Mouse (Mus musculus) midbrain, postnatal 0 days (tissue): ENCODE measurements around the gene Fam129b. TPM values are rescaled to one million over a fixed set of nuclear protein-coding genes. Genes with fewer than 3 reads are reported as not detected.

ENCODE experiments used
- ATAC-seq: fragments of 200-750 bp; cut with Nextera tagmentation; 2 replicates; pipeline ENCODE4 v1.8.0; 2017; ENCODE audit warnings: moderate number of reproducible peaks, mild to moderate bottlenecking, moderate TSS enrichment, moderate library complexity; ENCODE audit not compliant: low FRiP score
- DNase-seq: peaks from one replicate; pipeline ENCODE4 v3.0.0-alpha.2; 2015; ENCODE audit warnings: low spot score
- H3K27ac ChIP-seq: fragments of 300-500 bp; sonication (generic); 2 replicates; pipeline ENCODE4 v1.5.1; 2014; ENCODE audit warnings: low read depth, mild to moderate bottlenecking, low read length, mixed read lengths
- H3K27me3 ChIP-seq: fragments of 300-500 bp; sonication (generic); 2 replicates; pipeline ENCODE4 v1.6.1; 2014; ENCODE audit warnings: low read length, control low read depth, mixed read lengths; ENCODE audit not compliant: insufficient read depth
- H3K36me3 ChIP-seq: fragments of 300-500 bp; sonication (generic); 2 replicates; pipeline ENCODE4 v1.6.1; 2014; ENCODE audit warnings: low read length, control low read depth, mixed read lengths; ENCODE audit not compliant: insufficient read depth
- H3K4me1 ChIP-seq: fragments of 300-500 bp; sonication (generic); 2 replicates; pipeline ENCODE4 v1.6.1; 2014; ENCODE audit warnings: mild to moderate bottlenecking, control low read depth, antibody characterized with exemption, low read length, mixed read lengths; ENCODE audit not compliant: insufficient read depth
- H3K4me2 ChIP-seq: fragments of 300-500 bp; sonication (generic); 2 replicates; pipeline ENCODE4 v1.6.1; 2014; ENCODE audit warnings: low read depth, mild to moderate bottlenecking, low read length, mixed read lengths; ENCODE audit not compliant: poor library complexity, severe bottlenecking
- H3K4me3 ChIP-seq: fragments of 300-500 bp; sonication (generic); 2 replicates; pipeline ENCODE4 v1.5.1; 2014; ENCODE audit warnings: low read depth, mild to moderate bottlenecking, low read length, moderate library complexity
- H3K9ac ChIP-seq: fragments of 300-500 bp; sonication (generic); replicated peaks from 2 replicates; pipeline ENCODE4 v1.6.1; 2014; ENCODE audit warnings: mild to moderate bottlenecking, low read length, moderate library complexity, mixed read lengths; ENCODE audit not compliant: poor library complexity, severe bottlenecking
- H3K9me3 ChIP-seq: fragments of 300-500 bp; sonication (generic); 2 replicates; pipeline ENCODE4 v1.6.1; 2016; ENCODE audit warnings: low read length, control low read depth
- CTCF ChIP-seq: IDR thresholded peaks from 2 replicates; pipeline ENCODE4 v1.5.1; 2016; ENCODE audit warnings: antibody characterized with exemption, mild to moderate bottlenecking
- WGBS: fragments of 180-500 bp; shearing (Covaris S2); extraction: QIAGEN DNeasy Blood & Tissue Kit; methylation state at CpG from one replicate; pipeline ENCODE4 v1.1.7; 2014; 5-methylcytosine and 5-hydroxymethylcytosine counted together
- polyA plus RNA-seq: library from polyadenylated mRNA; unstranded; fragments of >200 nt; fragmentation: Nextera tagmentation; extraction: Ambion mirVana; gene quantifications from 2 replicates; pipeline ENCODE4 v1.2.1, GENCODE M21; 2015
- total RNA-seq: library from RNA; depleted of rRNA; stranded (reverse); fragments of >200 nt; gene quantifications from 2 replicates; pipeline ENCODE4 v1.2.3, GENCODE M21; 2014

Gene Fam129b
- total and polyA plus RNA-seq, 2 experiments from 2014 or later = 17.7 to 39.5 TPM

DNA sequence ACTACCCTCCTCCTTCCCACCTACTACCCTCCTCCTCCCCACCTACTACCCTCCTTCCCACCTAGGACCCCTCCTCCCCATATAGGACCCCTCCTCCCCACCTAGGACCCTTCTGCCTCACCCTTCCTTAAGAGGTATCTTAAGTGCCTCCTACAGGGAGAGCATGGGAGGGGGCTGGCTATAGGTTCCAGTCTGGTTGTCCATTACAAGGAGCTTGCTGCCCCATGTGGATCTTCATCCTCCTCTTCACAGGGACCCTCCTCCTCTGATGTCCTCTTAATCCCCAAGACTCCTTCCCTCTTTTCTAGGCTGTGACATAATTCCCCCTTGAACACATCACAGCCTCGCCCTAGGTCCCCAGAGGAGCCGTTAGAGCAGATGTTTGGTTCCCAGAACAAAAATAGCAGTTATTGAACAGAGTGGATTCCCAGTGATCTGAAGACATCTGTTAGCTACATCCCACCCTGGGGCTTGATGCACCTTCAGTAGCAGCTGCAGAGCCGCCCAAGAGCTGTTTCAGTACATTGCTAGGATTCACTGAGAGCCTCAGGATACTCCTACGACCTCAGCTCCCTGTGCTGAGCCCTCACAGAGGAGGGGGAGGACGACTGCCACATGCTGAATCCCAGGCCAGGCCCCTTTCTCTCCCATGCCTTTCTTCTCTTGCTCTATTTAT, 20.0 kb upstream of the Fam129b start:
- TF ChIP-seq CTCF = no peak
- no peak overlapping the region for H3K4me3 ChIP-seq
- H3K9ac ChIP-seq = no peak overlapping the region
- H3K36me3 ChIP-seq = no peaks in the 10 kb centered on the region
- no peaks in the 10 kb centered on the region for H3K27me3 ChIP-seq
- no peak overlapping the region for H3K27ac ChIP-seq
- no peak overlapping the region for H3K4me2 ChIP-seq
- ATAC-seq (no peak), DNase-seq (no peak)
- WGBS = 50% methylated on average over 5 of the region's 5 CpGs
- no peaks in the 10 kb centered on the region for H3K4me1 ChIP-seq
- H3K9me3 ChIP-seq = no peaks in the 10 kb centered on the region

DNA sequence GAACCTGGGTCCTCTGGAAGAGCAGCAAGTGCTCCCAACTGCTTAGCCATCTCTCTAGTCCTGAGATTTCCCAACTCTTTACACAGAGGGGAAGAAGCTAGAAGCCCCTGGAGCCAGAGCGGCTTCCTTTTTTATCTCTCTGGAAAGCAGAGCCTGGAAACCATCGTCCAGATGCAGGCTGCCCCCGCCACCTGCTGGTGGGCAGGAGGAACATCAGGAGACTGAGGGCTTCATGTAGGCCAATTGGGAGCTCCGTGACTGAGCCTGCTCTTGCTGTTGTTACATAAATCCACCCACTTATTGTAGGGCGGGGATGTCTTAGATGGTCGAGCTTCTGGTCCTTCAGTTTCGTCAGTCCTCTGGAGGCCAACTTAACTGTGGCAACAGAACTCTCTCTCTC, 18.3 kb upstream of the Fam129b start:
- Histone ChIP-seq H3K4me1 (no peaks in the 10 kb centered on the region), H3K36me3 (no peaks in the 10 kb centered on the region), H3K27ac (no peak overlapping the region), H3K9me3 (no peaks in the 10 kb centered on the region), H3K9ac (no peak overlapping the region), H3K27me3 (no peaks in the 10 kb centered on the region), H3K4me3 (no peak overlapping the region), H3K4me2 (no peak overlapping the region)
- 0% methylated on average over 7 of the region's 7 CpGs for WGBS
- peak; percentile 59 for ATAC-seq
- TF ChIP-seq CTCF = peak; percentile 97
- DNase-seq = peak; percentile 87

DNA sequence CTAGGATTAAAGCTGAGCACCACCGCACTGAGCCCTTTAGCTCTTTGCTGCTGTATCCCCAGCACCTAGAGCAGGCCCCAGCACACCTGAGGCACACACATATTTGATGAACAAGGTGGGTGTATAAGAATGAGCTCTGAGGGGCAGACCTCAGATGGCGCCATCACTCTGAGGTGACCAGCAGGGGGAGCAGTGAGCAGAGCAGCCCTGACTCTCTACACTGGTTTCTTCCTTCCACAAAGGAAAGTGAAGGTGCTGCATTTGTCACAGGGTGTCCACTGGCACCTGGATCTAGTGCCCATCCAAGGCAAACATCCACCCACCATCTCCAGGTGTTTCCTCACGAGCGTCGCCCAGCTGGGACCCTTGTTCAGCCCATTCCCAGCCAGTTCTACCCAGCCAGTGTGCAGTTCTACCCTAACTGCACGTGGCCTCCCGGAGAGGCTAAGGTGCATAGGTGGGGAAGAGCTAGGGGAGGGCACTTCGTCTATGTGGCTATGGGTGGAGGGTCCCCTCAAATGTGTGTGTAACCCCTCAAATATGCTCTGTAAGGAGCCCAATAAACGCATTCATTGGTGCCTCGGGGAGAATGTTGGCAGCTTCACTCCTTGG, 16.8 kb upstream of the Fam129b start:
- peak; percentile 64 for DNase-seq
- Histone ChIP-seq H3K27me3 (no peaks in the 10 kb centered on the region), H3K27ac (no peak overlapping the region), H3K4me1 (no peaks in the 10 kb centered on the region), H3K36me3 (no peaks in the 10 kb centered on the region), H3K9ac (no peak overlapping the region), H3K4me2 (no peak overlapping the region), H3K4me3 (no peak overlapping the region), H3K9me3 (no peaks in the 10 kb centered on the region)
- 48% methylated on average over 10 of the region's 10 CpGs for WGBS
- peak; percentile 87 for TF ChIP-seq CTCF
- ATAC-seq = no peak

DNA sequence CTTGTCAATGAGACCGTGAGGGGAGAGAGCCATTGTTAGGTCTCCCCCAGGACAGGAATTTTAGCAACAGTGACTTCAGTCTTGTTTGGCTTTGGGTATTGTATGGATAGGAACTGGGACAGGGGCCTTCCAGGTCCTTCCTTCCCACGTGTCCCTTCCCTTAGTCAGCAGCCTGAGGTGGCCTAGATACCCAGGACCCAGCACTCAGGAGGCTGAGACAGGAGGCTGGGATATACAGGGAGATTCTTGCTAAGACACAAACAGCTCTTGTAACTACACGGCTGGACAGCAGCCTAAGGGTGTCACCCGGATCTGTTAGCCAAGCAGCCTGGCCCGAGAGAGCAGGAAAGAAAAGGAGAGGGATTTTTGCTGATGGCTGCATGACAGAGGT, 16.3 kb upstream of the Fam129b start:
- Histone ChIP-seq H3K27ac (no peak overlapping the region), H3K9me3 (no peaks in the 10 kb centered on the region), H3K4me3 (no peak overlapping the region), H3K4me2 (no peak overlapping the region), H3K4me1 (no peaks in the 10 kb centered on the region), H3K36me3 (no peaks in the 10 kb centered on the region), H3K27me3 (no peaks in the 10 kb centered on the region), H3K9ac (no peak overlapping the region)
- no peak for TF ChIP-seq CTCF
- ATAC-seq (no peak), DNase-seq (no peak)
- 84% methylated on average over 5 of the region's 5 CpGs for WGBS

DNA sequence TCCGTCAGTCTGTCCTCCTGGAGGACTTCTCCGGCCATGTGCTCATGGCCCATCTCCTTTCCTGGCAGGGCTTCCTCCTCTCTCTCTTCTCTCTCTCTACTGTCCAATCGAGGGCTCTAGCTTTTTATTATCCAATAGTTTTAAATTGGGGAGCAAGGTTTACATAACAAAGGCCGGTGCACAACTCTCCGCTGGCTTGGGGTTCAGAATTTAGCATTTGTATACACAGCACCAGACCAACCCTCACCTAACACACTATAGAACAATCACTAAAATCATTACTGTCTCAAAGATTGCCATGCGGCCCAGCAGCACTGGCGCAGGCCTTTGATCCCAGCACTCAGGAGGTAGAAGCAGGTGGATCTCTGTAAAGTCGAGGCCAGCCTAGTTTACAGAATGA, 15.1 kb upstream of the Fam129b start:
- ATAC-seq (no peak), DNase-seq (no peak)
- 81% methylated on average over 8 of the region's 8 CpGs for WGBS
- H3K27me3 ChIP-seq = no peaks in the 10 kb centered on the region
- H3K36me3 ChIP-seq = no peaks in the 10 kb centered on the region
- no peak overlapping the region for H3K4me3 ChIP-seq
- no peak for TF ChIP-seq CTCF
- H3K9ac ChIP-seq = no peak overlapping the region
- H3K27ac ChIP-seq = no peak overlapping the region
- H3K9me3 ChIP-seq = no peaks in the 10 kb centered on the region
- H3K4me1 ChIP-seq = no peaks in the 10 kb centered on the region
- H3K4me2 ChIP-seq = no peak overlapping the region

DNA sequence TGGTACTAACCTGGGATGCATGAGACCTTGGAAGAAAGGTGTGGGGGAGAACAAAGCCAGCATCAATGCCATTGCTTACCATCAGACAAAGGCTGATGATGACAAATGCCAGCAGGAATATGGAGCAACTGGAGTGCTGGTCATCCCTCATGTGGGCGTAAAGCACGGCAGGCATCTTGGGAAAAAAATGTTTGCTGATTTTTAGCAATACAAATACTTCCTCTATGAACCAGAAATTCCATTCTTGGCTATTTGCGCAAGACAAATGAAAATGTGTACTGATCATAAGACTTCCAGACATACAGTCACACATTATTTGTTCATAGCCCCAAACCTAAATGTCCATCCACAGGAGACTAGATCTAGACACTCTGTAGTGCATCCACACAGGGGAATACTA, 12.6 kb upstream of the Fam129b start:
- Histone ChIP-seq H3K27me3 (no peaks in the 10 kb centered on the region), H3K4me1 (no peaks in the 10 kb centered on the region), H3K9ac (no peak overlapping the region), H3K9me3 (no peaks in the 10 kb centered on the region), H3K4me2 (no peak overlapping the region), H3K36me3 (no peaks in the 10 kb centered on the region), H3K27ac (no peak overlapping the region), H3K4me3 (no peak overlapping the region)
- DNase-seq = no peak
- no peak for ATAC-seq
- TF ChIP-seq CTCF = no peak
- 95% methylated on average over 3 of the region's 3 CpGs for WGBS
